Mouse (Mus musculus) liver, postnatal 0 days (tissue): ENCODE measurements around the gene Palmd. TPM values are rescaled to one million over a fixed set of nuclear protein-coding genes. Genes with fewer than 3 reads are reported as not detected.

Experiments used
- ATAC-seq: fragments of 200-750 bp; cut with Nextera tagmentation; 2 replicates; pipeline ENCODE4 v1.8.0; 2017; ENCODE audit warnings: mild to moderate bottlenecking, moderate library complexity
- DNase-seq: peaks from one replicate; pipeline ENCODE4 v3.0.0-alpha.2; 2016
- H3K27ac ChIP-seq: fragments of 300-500 bp; sonication (generic); 2 replicates; pipeline ENCODE4 v1.5.1; 2014; ENCODE audit warnings: antibody characterized with exemption, moderate library complexity, mild to moderate bottlenecking, low read depth
- H3K27me3 ChIP-seq: fragments of 300-500 bp; sonication (generic); 2 replicates; pipeline ENCODE4 v1.6.1; 2014; ENCODE audit warnings: low read length, control low read depth, mixed read lengths; ENCODE audit not compliant: insufficient read depth
- H3K36me3 ChIP-seq: fragments of 300-500 bp; sonication (generic); replicated peaks from 2 replicates; pipeline ENCODE4 v1.6.1; 2014; ENCODE audit warnings: mild to moderate bottlenecking, control low read depth, low read length, moderate library complexity, mixed read lengths; ENCODE audit not compliant: insufficient read depth
- H3K4me1 ChIP-seq: fragments of 300-500 bp; sonication (generic); 2 replicates; pipeline ENCODE4 v1.6.1; 2014; ENCODE audit warnings: antibody characterized with exemption, mild to moderate bottlenecking, control low read depth; ENCODE audit not compliant: insufficient read depth
- H3K4me2 ChIP-seq: fragments of 300-500 bp; sonication (generic); 2 replicates; pipeline ENCODE4 v1.6.1; 2014; ENCODE audit warnings: low read depth, mild to moderate bottlenecking, low read length, moderate library complexity, mixed read lengths
- H3K4me3 ChIP-seq: fragments of 300-500 bp; sonication (generic); 2 replicates; pipeline ENCODE4 v1.5.1; 2014; ENCODE audit warnings: low read depth, low read length
- H3K9ac ChIP-seq: fragments of 300-500 bp; sonication (generic); replicated peaks from 2 replicates; pipeline ENCODE4 v1.6.1; 2014; ENCODE audit warnings: mild to moderate bottlenecking, moderate library complexity
- H3K9me3 ChIP-seq: fragments of 300-500 bp; sonication (generic); 2 replicates; pipeline ENCODE4 v1.6.1; 2016; ENCODE audit warnings: mild to moderate bottlenecking, control low read depth, low read length, mixed read lengths
- CTCF ChIP-seq: sonication (generic); IDR thresholded peaks from 2 replicates; pipeline ENCODE4 v1.5.1; 2016; ENCODE audit warnings: antibody characterized with exemption, low read depth
- EP300 ChIP-seq: IDR thresholded peaks from 2 replicates; pipeline ENCODE4 v1.6.1; 2016; ENCODE audit warnings: antibody characterized with exemption, low read depth, mild to moderate bottlenecking
- WGBS: fragments of 180-500 bp; shearing (Covaris S2); extraction: QIAGEN DNeasy Blood & Tissue Kit; methylation state at CpG from one replicate; pipeline ENCODE4 v1.1.7; 2014; ENCODE audit not compliant: insufficient replicate concordance; 5-methylcytosine and 5-hydroxymethylcytosine counted together
- polyA plus RNA-seq: library from polyadenylated mRNA; unstranded; fragments of >200 nt; fragmentation: Nextera tagmentation; extraction: Ambion mirVana; gene quantifications from 2 replicates; pipeline ENCODE4 v1.2.1, GENCODE M21; 2015

The Palmd gene
- polyA plus RNA-seq, 1 experiment from 2014 or later: 31.0 TPM

GRCm38 (mm10) chr3:116884941-116885340 lies 83.8 kb downstream of the Palmd start:
- Histone ChIP-seq H3K4me3 (no peak overlapping the region), H3K36me3 (peaks cover 78% of the 10 kb centered on the region), H3K9me3 (no peaks in the 10 kb centered on the region), H3K4me2 (no peak overlapping the region), H3K9ac (no peak overlapping the region), H3K27ac (no peak overlapping the region), H3K4me1 (no peaks in the 10 kb centered on the region), H3K27me3 (no peaks in the 10 kb centered on the region)
- DNase-seq (no peak), ATAC-seq (no peak)
- TF ChIP-seq EP300 (no peak), CTCF (no peak)
- WGBS: 88% methylated on average over 8 of the region's 8 CpGs

DNA sequence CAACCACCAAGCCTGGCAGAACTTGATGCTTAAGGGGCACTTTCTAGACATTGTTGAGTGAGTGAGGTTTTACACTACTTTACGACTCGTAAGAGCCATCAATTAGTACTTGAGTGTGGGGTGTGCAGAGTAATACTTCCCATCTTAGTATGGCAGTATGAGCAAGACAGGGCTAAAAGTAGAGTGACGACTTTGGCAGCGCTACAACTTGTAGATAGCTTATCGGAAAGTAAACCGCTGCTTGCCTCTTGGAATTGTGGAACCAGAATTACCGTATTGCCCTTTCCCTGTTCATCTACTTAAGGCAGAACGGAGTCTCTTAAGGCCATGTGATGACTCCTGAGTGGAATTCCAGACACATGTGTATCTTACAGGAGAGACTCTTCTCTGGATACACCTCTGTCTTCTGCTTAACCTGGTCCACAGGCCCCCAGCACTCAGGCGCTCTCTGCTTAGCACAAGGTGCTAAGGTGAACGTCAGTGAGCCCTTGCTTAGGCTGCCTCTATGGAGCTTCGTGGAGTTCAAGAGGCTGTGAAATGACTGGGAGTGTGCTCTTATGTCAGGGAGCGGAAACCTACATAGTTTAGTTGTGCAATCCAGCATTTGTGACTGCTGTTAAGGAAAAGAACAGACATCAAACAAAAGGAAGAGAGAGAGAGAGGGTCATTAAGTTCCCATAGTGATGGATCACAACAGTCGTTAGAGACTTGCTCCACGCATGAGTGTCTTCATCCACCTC lies 86.4 kb downstream of the Palmd start:
- H3K36me3 ChIP-seq: peaks cover 81% of the 10 kb centered on the region
- H3K4me1 ChIP-seq: no peaks in the 10 kb centered on the region
- no peak overlapping the region for H3K27ac ChIP-seq
- DNase-seq: no peak
- H3K27me3 ChIP-seq: no peaks in the 10 kb centered on the region
- no peaks in the 10 kb centered on the region for H3K9me3 ChIP-seq
- no peak for ATAC-seq
- H3K9ac ChIP-seq: no peak overlapping the region
- H3K4me2 ChIP-seq: no peak overlapping the region
- no peak overlapping the region for H3K4me3 ChIP-seq
- no peak for TF ChIP-seq EP300
- no peak for TF ChIP-seq CTCF
- WGBS: 90% methylated on average over 14 of the region's 14 CpGs

DNA sequence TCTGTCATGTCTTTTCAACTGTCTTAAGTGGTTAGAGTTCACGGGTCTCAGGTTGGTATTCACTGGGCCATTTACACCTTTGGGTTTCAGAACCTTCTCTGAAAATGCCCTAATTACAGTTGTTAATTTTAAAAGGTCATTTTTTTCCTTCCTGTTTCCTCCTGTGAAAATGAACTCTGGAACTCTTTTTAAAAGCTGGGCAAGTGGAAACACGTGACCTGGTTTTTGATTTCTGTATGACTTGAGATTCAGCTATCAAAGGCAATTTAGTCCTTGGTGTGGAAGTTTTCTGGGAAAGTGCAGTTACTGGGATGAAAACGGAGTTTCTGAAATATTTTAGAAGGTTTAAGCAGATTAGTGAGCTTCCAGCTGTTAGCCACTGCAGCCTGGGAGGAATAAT lies 98.4 kb downstream of the Palmd start:
- Histone ChIP-seq H3K9me3 (no peaks in the 10 kb centered on the region), H3K27ac (no peak overlapping the region), H3K4me3 (no peak overlapping the region), H3K36me3 (peaks cover 30% of the 10 kb centered on the region), H3K9ac (no peak overlapping the region), H3K4me2 (no peak overlapping the region), H3K4me1 (peaks cover 6% of the 10 kb centered on the region), H3K27me3 (no peaks in the 10 kb centered on the region)
- TF ChIP-seq EP300 (no peak), CTCF (no peak)
- 76% methylated on average over 3 of the region's 3 CpGs for WGBS
- DNase-seq (no peak), ATAC-seq (no peak)

Other genes starting within 250 kb of the Palmd start
- gene Agl, start 160.8 kb downstream of the Palmd start, polyA plus RNA-seq: 8.4 and 9.1 TPM in 2 replicates
- 20.6 and 22.7 TPM in 2 replicates for gene Frrs1, start 109.5 kb downstream of the Palmd start, polyA plus RNA-seq
- 0.19 TPM in 1 of 2 replicates, not detected in the other for gene 4930455H04Rik, start 720 bp downstream of the Palmd start, polyA plus RNA-seq